ENCODE assay signal across 7 mouse cellular contexts in the genomic region with DNA sequence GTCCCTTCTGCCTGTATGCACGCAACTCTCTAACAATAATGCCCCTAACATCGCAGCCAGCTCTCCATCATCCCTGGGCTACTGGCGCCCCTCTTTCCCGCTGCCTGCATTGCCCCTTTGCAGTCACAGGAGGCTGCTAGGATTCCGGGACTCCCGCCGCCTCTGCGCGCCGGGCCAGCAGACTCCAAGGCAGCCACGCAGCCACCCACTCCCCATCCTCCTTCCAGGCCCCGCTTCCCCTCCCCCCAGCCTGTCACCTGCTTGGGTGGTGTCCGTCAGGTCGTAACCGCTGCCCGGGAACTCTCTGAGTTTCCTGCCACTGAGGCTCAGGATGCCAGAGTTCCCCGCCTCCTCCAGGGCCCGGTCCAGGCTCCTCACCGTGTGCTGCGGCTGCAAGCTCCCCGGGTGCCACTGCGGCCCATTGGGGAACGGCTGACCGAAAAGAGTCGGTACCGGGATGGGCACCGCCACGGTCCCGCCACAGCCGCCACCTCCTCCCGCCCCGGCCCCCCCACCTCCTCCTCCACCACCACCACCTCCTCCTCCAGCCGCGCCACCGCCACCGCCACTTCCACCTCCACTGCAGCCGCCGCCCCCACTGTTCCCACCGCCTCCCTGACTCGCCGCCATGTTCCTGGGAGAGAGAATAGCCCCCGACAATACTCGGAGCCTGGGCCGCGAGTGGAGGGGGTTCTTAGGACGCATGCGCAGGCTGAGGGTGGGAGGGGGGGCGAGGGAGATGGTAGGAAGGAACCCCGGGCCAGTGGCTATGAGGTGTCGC. TPM values are rescaled to one million over a fixed set of nuclear protein-coding genes. Genes with fewer than 3 reads are reported as not detected.
A peak's percentile ranks its signal among the peaks of the same experiment; 100 is the strongest.
DNase-seq lines count a peak whose midpoint lies in the region; ATAC-seq and TF ChIP-seq lines count a peak whose summit lies in the region.

A gene (minus strand): TSS at position 661 of the 781 bp plus-strand sequence.

- TF ChIP-seq CTCF in intestine, postnatal 0 days (IDR thresholded peaks at IDR 0.05; ENCODE audit: low read depth): no peak

- DNase-seq in adrenal gland, postnatal 36 days: peak; percentile 39 to 51
- DNase-seq in embryo, embryonic 10 days (ENCODE audit: low spot score): peak; percentile 68
- DNase-seq in gastrocnemius, postnatal 4 days (ENCODE audit: low spot score in 2 of 2): peak; percentile 23 to 32
- DNase-seq in urinary bladder, postnatal 10 days (ENCODE audit: low spot score): peak; percentile 9

- H3K36me3 ChIP-seq in intestine, postnatal 0 days (ENCODE audit: control insufficient read depth, insufficient read depth): no peaks in the 10 kb centered on the region
- H3K36me3 ChIP-seq in limb, embryonic 15.5 days: no peaks in the 10 kb centered on the region
- no peaks in the 10 kb centered on the region for H3K36me3 ChIP-seq in neural tube, embryonic 12.5 days

- no peaks in the 10 kb centered on the region for H3K4me1 ChIP-seq in intestine, postnatal 0 days (replicated peaks; ENCODE audit: control insufficient read depth, insufficient read depth, low read length)
- H3K4me1 ChIP-seq in limb, embryonic 15.5 days: no peaks in the 10 kb centered on the region
- no peaks in the 10 kb centered on the region; the same call in 1 of the 2 replicates for H3K4me1 ChIP-seq in neural tube, embryonic 12.5 days

- H3K4me2 ChIP-seq in intestine, postnatal 0 days (replicated peaks; ENCODE audit: low read depth): peak within 1 kb of the TSS; percentile 57
- peak within 1 kb of the TSS; percentile 39 for H3K4me2 ChIP-seq in limb, embryonic 15.5 days
- peak within 1 kb of the TSS; percentile 51 for H3K4me2 ChIP-seq in neural tube, embryonic 12.5 days (replicated peaks)

- 16% methylated on average over 41 of the region's 50 CpGs for WGBS in intestine, postnatal 0 days
- 14% methylated on average over 32 of the region's 50 CpGs for WGBS in limb, embryonic 15.5 days
- 8% methylated on average over 43 of the region's 50 CpGs for WGBS in neural tube, embryonic 12.5 days

- H3K9ac ChIP-seq in intestine, postnatal 0 days (ENCODE audit: low read depth, low read length): peak within 1 kb of the TSS; percentile 45
- H3K9ac ChIP-seq in limb, embryonic 15.5 days: peak within 1 kb of the TSS; percentile 39
- peak within 1 kb of the TSS; percentile 69 for H3K9ac ChIP-seq in neural tube, embryonic 12.5 days

- no peaks in the 10 kb centered on the region for H3K9me3 ChIP-seq in intestine, postnatal 0 days (ENCODE audit: control insufficient read depth)
- no peaks in the 10 kb centered on the region for H3K9me3 ChIP-seq in limb, embryonic 15.5 days
- no peaks in the 10 kb centered on the region for H3K9me3 ChIP-seq in neural tube, embryonic 12.5 days

- 0 out of 2 replicates have a peak, but pooled peaks have one; percentile 33 for ATAC-seq in intestine, postnatal 0 days
- ATAC-seq in limb, embryonic 15.5 days (ENCODE audit: insufficient number of reproducible peaks, low FRiP score, low TSS enrichment, low read depth): peak; percentile 78
- ATAC-seq in neural tube, embryonic 12.5 days (ENCODE audit: low FRiP score, low read depth): peak; percentile 95

- H3K27ac ChIP-seq in intestine, postnatal 0 days (ENCODE audit: low read depth, low read length): no peak within 1 kb of the TSS
- peak within 1 kb of the TSS; percentile 71 for H3K27ac ChIP-seq in limb, embryonic 15.5 days
- peak within 1 kb of the TSS; percentile 75 for H3K27ac ChIP-seq in neural tube, embryonic 12.5 days

- no peaks in the 10 kb centered on the region for H3K27me3 ChIP-seq in intestine, postnatal 0 days (replicated peaks; ENCODE audit: control insufficient read depth, insufficient read depth, low read length)
- no peaks in the 10 kb centered on the region for H3K27me3 ChIP-seq in limb, embryonic 15.5 days
- no peaks in the 10 kb centered on the region for H3K27me3 ChIP-seq in neural tube, embryonic 12.5 days (replicated peaks)

- peak within 1 kb of the TSS; percentile 41 for H3K4me3 ChIP-seq in intestine, postnatal 0 days (ENCODE audit: low read depth, low read length)
- peak within 1 kb of the TSS; percentile 53 for H3K4me3 ChIP-seq in limb, embryonic 15.5 days
- H3K4me3 ChIP-seq in neural tube, embryonic 12.5 days: peak within 1 kb of the TSS; percentile 53

RNA-seq across cellular contexts. Expression of the gene that starts here (rescaled TPM):
- total RNA-seq in adrenal gland, postnatal 36 days (2021): 10 to 100 TPM; 22.3 to 26.6 TPM
- total RNA-seq in gastrocnemius, postnatal 4 days (2021): 1 to 10 TPM; 8.6 to 8.7 TPM
- polyA plus RNA-seq in intestine, postnatal 0 days (2015; fragmentation: Nextera tagmentation; extraction: Ambion mirVana): 2.1 and 2.9 TPM in 2 replicates
- 3.8 and 5.1 TPM in 2 replicates for polyA plus RNA-seq in limb, embryonic 15.5 days (2015; fragmentation: Nextera tagmentation; extraction: Ambion mirVana)
- 12.3 and 12.8 TPM in 2 replicates for polyA plus RNA-seq in neural tube, embryonic 12.5 days (2016; fragmentation: Nextera tagmentation; extraction: Ambion mirVana)

Comparison
In these comparisons a context has a peak if more than half of its experiments do, and no peak if none do; other contexts are left out.
1. DNase-seq: peak in every context shown above with its lines; median percentile 68 in embryo, embryonic 10 days; 45 in adrenal gland, postnatal 36 days; 28 in gastrocnemius, postnatal 4 days; 9 in urinary bladder, postnatal 10 days.
2. ATAC-seq: peak in every context shown above with its lines; median percentile 95 in neural tube, embryonic 12.5 days; 78 in limb, embryonic 15.5 days; 33 in intestine, postnatal 0 days.